Mouse (Mus musculus): ENCODE measurements around the gene Sphk2. TPM values are rescaled to one million over a fixed set of nuclear protein-coding genes. Genes with fewer than 3 reads are reported as not detected.

Gene Sphk2
- total RNA-seq (2023) = 30.4 TPM

GRCm38 (mm10) chr7:45717918-45718297 is at the start of gene Sphk2:
Sphk2 (minus strand) TSS chr7:45718002.

DNA sequence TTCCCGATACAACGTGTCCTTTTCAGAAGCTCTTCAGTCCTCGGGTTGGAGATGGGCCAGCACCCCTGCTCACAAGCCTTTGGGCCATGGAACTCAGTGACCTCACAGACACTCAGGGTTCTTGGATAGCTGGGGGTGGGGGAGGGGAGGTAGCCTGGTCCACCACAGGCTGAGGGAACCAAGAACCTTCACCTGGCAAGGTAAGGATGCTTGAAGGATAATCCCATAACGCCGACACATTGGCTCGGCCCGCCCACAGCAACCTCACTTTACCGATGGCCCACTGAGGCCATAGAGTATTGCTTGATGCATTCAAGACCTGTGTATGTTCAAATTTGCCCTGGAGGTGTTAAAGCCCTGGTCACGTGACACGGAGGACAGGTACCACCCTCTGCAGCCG is 7.9 kb upstream of the Sphk2 start, which contains the start of gene Spaca4:
TSS of gene Spaca4 (minus strand) at position 101 of the 400 bp plus-strand sequence.

GRCm38 (mm10) chr7:45720413-45721233 is 2.8 kb upstream of the Sphk2 start, which contains the start of gene Fam83e:
Fam83e (plus strand) TSS chr7:45721212.

GRCm38 (mm10) chr7:45715090-45715708 is 2.6 kb downstream of the Sphk2 start, which contains the start of gene Rpl18:
Rpl18 (plus strand) TSS chr7:45715457.

DNA sequence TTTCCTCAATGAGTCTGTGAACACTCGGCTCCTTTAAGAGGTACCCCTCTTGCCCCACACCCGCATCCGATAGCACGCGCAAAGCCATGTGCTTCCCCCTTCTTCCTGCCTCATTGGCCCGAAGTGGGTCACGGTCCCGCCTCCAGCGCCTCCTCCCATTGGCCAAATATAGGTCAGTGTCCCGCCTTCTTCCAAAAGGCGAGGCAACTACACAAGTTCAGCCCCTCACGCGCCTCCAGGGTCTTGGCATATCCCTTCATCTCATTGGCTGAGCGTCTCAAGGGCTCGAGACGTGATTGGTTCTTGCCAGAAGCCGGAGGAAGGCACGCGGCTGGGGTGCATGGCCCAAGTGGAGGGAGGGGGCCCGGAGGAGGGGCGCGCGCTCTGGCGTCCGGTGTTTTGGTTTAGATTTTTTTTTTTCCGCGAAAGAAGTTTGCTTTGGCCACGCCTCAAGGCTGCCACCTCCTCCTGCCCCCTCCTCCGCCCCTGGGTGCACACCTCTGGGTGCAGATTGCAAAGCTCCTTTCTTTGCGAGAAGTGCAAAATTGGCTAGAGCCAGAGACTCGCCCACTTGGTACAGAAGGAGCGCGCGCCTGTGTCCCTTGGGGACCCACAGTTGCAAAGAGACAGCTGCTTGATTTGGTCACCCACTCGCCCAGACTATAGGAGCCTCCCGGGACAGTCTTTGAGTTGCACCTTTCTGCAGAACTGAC is 12.9 kb downstream of the Sphk2 start, which contains the start of gene Dbp:
TSS of gene Dbp (plus strand) at position 359 of the 713 bp plus-strand sequence.

GRCm38 (mm10) chr7:45699523-45700141 is 18.2 kb downstream of the Sphk2 start, which contains the start of gene Car11:
Car11 (plus strand) TSS chr7:45699843.

GRCm38 (mm10) chr7:45693921-45694591 is 23.7 kb downstream of the Sphk2 start, which contains the start of gene Sec1:
Sec1 (minus strand) TSS chr7:45694402.

GRCm38 (mm10) chr7:45683396-45684050 is 34.3 kb downstream of the Sphk2 start, which contains the start of gene Ntn5:
Ntn5 (plus strand) TSS chr7:45684022.

DNA sequence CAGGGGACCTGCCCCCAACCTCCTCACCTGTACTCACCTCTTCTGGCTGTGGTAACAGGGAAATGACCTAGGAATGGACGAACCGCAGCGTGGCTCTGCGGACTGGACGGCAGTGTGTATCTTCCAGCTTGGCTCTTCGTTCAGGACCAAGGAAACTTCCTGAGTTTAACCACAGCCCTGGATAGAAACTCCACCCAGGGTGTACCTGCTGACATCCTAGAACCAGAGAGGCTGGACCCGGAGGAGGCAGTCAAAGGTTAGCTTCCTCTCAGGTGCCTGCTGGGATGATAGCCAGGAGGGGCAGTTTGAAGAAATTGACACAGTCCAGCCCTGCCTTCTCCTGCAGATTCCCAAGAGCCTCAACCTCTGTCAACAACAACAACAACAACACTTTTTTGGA is 51.6 kb downstream of the Sphk2 start, which contains the start of gene Fut2:
TSS of gene Fut2 (minus strand) at position 234 of the 400 bp plus-strand sequence.

Other genes starting within 250 kb of the Sphk2 start
- gene Tulp2, start 236.1 kb downstream of the Sphk2 start, total RNA-seq (2023) = not detected
- not detected for gene Gm45808, start 231.2 kb downstream of the Sphk2 start, total RNA-seq (2023)
- 1.1 TPM for gene Dhdh, start 229.2 kb downstream of the Sphk2 start, total RNA-seq (2023)
- gene Nucb1, start 207.6 kb downstream of the Sphk2 start, total RNA-seq (2023) = 78.1 TPM
- gene Ppp1r15a, start 191.7 kb downstream of the Sphk2 start, total RNA-seq (2023) = 996 TPM
- gene Plekha4, start 191.7 kb downstream of the Sphk2 start, total RNA-seq (2023) = 0.77 TPM
- not detected for gene Hsd17b14, start 163.1 kb downstream of the Sphk2 start, total RNA-seq (2023)
- 29.1 TPM for gene Bcat2, start 147.8 kb downstream of the Sphk2 start, total RNA-seq (2023)
- not detected for gene Fgf21, start 102.5 kb downstream of the Sphk2 start, total RNA-seq (2023)
- 0.18 TPM for gene Fut1, start 100.7 kb downstream of the Sphk2 start, total RNA-seq (2023)
- gene Izumo1, start 96.2 kb downstream of the Sphk2 start, total RNA-seq (2023) = 0.28 TPM
- gene Rasip1, start 90.5 kb downstream of the Sphk2 start, total RNA-seq (2023) = 0.52 TPM
- gene Mamstr, start 78.0 kb downstream of the Sphk2 start, total RNA-seq (2023) = not detected
- gene Fut2, start 51.6 kb downstream of the Sphk2 start, total RNA-seq (2023) = not detected
- gene Ntn5, start 34.0 kb downstream of the Sphk2 start, total RNA-seq (2023) = not detected
- not detected for gene Sec1, start 23.6 kb downstream of the Sphk2 start, total RNA-seq (2023)
- gene Car11, start 18.2 kb downstream of the Sphk2 start, total RNA-seq (2023) = 5.0 TPM
- 34.2 TPM for gene Dbp, start 12.9 kb downstream of the Sphk2 start, total RNA-seq (2023)
- 3,071 TPM for gene Rpl18, start 2.5 kb downstream of the Sphk2 start, total RNA-seq (2023)
- 3.1 TPM for gene Fam83e, start 3.2 kb upstream of the Sphk2 start, total RNA-seq (2023)
- gene Spaca4, start 7.8 kb upstream of the Sphk2 start, total RNA-seq (2023) = not detected
- 1.1 TPM for gene Lmtk3, start 65.7 kb upstream of the Sphk2 start, total RNA-seq (2023)
- 3.8 TPM for gene Sult2b1, start 66.7 kb upstream of the Sphk2 start, total RNA-seq (2023)
- 119 TPM for gene Cyth2, start 96.6 kb upstream of the Sphk2 start, total RNA-seq (2023)
- 3.9 TPM for gene Kcnj14, start 106.8 kb upstream of the Sphk2 start, total RNA-seq (2023)
- 37.0 TPM for gene Grwd1, start 112.9 kb upstream of the Sphk2 start, total RNA-seq (2023)
- gene Kdelr1, start 154.8 kb upstream of the Sphk2 start, total RNA-seq (2023) = 60.4 TPM
- 0.43 TPM for gene Grin2d, start 160.4 kb upstream of the Sphk2 start, total RNA-seq (2023)
- gene Syngr4, start 178.7 kb upstream of the Sphk2 start, total RNA-seq (2023) = not detected
- gene Tmem143, start 178.9 kb upstream of the Sphk2 start, total RNA-seq (2023) = 8.9 TPM
- gene Emp3, start 203.4 kb upstream of the Sphk2 start, total RNA-seq (2023) = 353 TPM
- 1.7 TPM for gene Ccdc114, start 206.1 kb upstream of the Sphk2 start, total RNA-seq (2023)